Mouse (Mus musculus) layer of hippocampus, postnatal 10 days (tissue): ENCODE results near the gene Tm9sf4. TPM values are rescaled to one million over a fixed set of nuclear protein-coding genes. Genes with fewer than 3 reads are reported as not detected.

Source experiments
- DNase-seq, 2 experiments: peaks; one replicate each; pipeline ENCODE4 v3.0.0; 2021; ENCODE audit warnings: low spot score in 2 of 2
- total RNA-seq, 2 experiments: library from RNA; stranded (reverse); gene quantifications; 2 replicates each; pipeline ENCODE4 v1.2.3; 2021

The Tm9sf4 gene
- total RNA-seq, 2 experiments from 2014 or later: 87.7 to 110 TPM

- no peak for DNase-seq
These were observed 3.8 kb upstream of the Tm9sf4 start for GRCm38 (mm10) chr2:153157270-153157669.

- no peak for DNase-seq
These were observed 970 bp upstream of the Tm9sf4 start for GRCm38 (mm10) chr2:153160133-153160532.

GRCm38 (mm10) chr2:153161684-153162080 lies 579 bp downstream of the Tm9sf4 start:
- DNase-seq: no peak

- no peak for DNase-seq
These were observed 6.0 kb downstream of the Tm9sf4 start for GRCm38 (mm10) chr2:153167136-153167535.

- no peak for DNase-seq
These were observed 7.2 kb downstream of the Tm9sf4 start for GRCm38 (mm10) chr2:153168134-153168820.

- no peak for DNase-seq
These were observed 9.6 kb downstream of the Tm9sf4 start for GRCm38 (mm10) chr2:153170490-153171224.

- DNase-seq: no peak
These were observed 10.9 kb downstream of the Tm9sf4 start for GRCm38 (mm10) chr2:153171966-153172365.

GRCm38 (mm10) chr2:153175995-153176570 lies 15.0 kb downstream of the Tm9sf4 start:
- no peak for DNase-seq

GRCm38 (mm10) chr2:153177188-153177587 lies 16.1 kb downstream of the Tm9sf4 start:
- DNase-seq: no peak

GRCm38 (mm10) chr2:153179126-153179860 lies 18.2 kb downstream of the Tm9sf4 start:
- DNase-seq: no peak

GRCm38 (mm10) chr2:153179961-153180360 lies 18.9 kb downstream of the Tm9sf4 start:
- DNase-seq: no peak

- DNase-seq: peak; percentile 53 to 64
These were observed 25.1 kb downstream of the Tm9sf4 start for GRCm38 (mm10) chr2:153186176-153186591.

GRCm38 (mm10) chr2:153187848-153188247 lies 26.7 kb downstream of the Tm9sf4 start:
- no peak for DNase-seq

GRCm38 (mm10) chr2:153191242-153191641 lies 30.1 kb downstream of the Tm9sf4 start:
- DNase-seq: no peak

GRCm38 (mm10) chr2:153194255-153194654 lies 33.2 kb downstream of the Tm9sf4 start:
- no peak for DNase-seq

- DNase-seq: no peak
These were observed 37.4 kb downstream of the Tm9sf4 start for GRCm38 (mm10) chr2:153198485-153198884.

- DNase-seq: no peak
These were observed 38.0 kb downstream of the Tm9sf4 start for GRCm38 (mm10) chr2:153199114-153199513.

- no peak for DNase-seq
These were observed 41.7 kb downstream of the Tm9sf4 start for GRCm38 (mm10) chr2:153202766-153203165.

GRCm38 (mm10) chr2:153208149-153208548 lies 47.0 kb downstream of the Tm9sf4 start:
- no peak for DNase-seq

- DNase-seq: peak in 1 of 2 experiments; percentile 26
These were observed 48.2 kb downstream of the Tm9sf4 start for GRCm38 (mm10) chr2:153209286-153209685.

- DNase-seq: no peak
These were observed 50.3 kb downstream of the Tm9sf4 start for GRCm38 (mm10) chr2:153211451-153211850.

GRCm38 (mm10) chr2:153213351-153213750 lies 52.2 kb downstream of the Tm9sf4 start:
- DNase-seq: no peak
